Mouse (Mus musculus) Muller cell, postnatal 12 days (primary cell): ENCODE measurements around the gene Wnt5b.

Experiments
- DNase-seq: peaks from one replicate; pipeline ENCODE4 v3.0.0-alpha.2; 2015; ENCODE audit errors: inconsistent ontology term

Wnt5b gene

DNA sequence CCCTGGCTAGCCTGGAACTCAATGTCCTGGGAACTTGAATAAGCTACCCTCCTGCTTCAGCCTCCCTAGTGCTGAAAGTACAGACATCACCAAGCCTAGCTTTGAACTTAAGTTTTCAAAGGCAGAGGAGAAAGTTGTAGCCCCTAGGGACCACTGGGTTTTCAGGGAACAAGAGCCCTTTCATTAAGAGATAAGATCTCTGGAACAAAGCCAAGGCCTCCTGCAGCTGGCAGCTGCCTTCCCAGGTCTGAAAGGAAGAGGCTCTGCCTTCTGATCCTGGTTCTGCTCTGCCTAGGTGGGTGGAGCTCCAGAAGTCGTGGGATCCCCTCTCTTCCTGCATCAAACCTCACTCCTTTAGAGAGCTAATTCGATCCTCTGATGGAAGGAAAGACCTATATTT, 58.7 kb downstream of the Wnt5b start:
- DNase-seq: no peak

DNA sequence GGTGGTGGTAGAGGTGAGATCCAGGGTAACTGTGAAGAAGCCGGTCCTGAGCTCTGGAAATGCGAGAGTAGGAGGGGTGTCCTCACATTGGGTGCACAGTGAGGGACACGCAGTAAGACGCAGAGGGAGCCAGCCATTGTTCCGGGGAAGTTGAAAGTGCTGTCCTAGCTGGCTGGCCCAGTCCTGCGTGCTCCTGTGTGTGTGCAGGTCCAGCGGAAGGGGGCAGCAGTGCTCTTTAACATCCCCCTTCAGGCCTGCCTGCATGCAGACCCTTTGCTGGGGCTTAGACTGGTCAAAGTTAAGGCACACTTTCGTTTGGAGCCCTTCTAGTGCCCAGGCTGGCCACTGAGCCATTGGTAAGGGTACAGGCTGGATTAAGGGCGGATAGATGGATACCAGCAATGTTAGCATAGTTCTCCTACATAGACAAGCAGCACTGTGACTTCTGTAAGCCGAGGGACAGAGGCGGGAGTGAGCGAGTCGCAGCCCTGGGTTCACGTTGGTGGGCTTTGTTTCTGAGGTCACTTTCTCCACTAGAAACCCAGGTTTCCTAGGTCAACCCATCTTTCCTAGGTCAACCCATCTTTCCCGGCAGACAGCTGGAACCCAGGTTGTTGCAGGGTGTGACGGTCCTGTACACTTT, 61.1 kb downstream of the Wnt5b start:
- peak; percentile 82 for DNase-seq

DNA sequence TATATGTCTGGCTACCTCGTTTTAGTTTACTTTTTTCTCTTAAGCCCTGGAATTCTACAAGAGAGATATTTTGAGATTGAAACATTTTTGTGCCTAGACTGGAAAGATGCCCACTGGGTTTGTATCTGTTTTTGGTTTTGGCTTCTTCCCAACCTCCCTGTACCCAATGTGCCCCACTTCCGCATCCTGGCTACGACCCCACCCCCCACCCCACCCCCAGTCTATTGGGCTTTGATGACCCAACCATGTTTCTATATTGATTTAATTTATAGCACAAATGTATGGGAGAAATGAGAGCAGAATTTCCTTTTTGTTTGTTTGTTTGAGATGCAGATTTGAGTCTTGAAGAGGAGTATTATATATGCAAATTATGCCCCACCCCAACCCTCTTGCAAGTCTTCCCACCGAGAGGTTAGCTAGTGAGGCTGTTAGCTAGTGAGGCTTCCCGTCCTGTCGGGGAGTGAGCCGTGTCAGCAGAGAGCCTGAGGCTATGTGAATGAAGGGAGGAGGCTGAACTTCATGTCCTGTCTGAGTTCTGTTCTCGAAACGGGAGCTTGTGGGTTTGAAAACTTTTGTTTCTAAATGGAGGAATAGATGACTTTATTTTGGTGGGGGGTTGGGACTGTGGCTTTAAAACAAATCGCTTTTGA, 62.3 kb downstream of the Wnt5b start:
- peak; percentile 45 for DNase-seq

DNA sequence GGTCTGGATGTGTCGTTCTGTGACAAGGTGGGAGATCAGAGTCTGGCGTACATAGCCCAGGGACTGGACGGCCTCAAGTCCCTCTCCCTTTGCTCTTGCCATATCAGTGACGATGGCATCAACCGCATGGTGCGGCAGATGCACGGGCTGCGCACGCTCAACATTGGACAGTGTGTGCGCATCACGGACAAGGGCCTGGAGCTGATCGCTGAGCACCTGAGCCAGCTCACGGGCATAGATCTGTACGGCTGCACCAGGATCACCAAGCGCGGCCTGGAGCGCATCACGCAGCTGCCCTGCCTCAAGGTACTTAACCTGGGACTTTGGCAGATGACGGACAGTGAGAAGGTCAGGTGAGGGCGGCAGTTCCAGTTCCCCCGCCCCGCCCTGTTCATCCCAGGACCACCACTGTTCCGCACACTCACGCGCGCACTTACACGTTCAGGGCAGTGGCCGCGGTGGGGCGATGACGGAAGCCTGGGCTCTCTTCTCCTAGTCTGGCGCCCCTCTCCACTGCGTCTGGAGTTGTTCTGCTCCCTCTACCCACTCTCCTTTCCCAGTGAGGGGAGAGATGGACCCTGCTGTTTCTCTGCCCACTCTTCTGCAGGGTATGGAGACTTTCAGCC, 63.3 kb downstream of the Wnt5b start:
- DNase-seq: peak; percentile 66

DNA sequence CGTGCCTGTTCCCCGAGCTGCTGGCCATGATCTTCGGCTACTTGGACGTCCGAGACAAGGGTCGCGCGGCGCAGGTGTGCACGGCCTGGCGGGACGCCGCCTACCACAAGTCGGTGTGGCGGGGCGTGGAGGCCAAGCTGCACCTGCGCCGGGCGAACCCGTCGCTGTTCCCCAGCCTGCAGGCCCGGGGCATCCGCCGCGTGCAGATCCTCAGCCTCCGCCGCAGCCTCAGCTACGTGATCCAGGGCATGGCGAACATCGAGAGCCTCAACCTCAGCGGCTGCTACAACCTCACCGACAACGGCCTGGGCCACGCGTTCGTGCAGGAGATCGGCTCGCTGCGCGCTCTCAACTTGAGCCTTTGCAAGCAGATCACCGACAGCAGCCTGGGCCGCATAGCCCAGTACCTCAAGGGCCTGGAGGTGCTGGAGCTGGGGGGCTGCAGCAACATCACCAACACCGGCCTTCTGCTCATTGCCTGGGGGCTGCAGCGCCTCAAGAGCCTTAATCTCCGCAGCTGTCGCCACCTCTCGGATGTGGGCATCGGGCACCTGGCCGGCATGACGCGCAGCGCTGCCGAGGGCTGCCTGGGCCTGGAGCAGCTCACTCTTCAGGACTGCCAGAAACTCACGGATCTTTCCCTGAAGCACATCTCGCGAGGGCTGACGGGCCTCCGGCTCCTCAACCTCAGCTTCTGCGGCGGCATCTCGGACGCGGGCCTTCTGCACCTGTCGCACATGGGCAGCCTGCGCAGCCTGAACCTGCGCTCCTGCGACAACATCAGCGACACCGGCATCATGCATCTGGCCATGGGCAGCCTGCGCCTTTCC, 64.1 kb downstream of the Wnt5b start:
- peak; percentile 73 for DNase-seq

DNA sequence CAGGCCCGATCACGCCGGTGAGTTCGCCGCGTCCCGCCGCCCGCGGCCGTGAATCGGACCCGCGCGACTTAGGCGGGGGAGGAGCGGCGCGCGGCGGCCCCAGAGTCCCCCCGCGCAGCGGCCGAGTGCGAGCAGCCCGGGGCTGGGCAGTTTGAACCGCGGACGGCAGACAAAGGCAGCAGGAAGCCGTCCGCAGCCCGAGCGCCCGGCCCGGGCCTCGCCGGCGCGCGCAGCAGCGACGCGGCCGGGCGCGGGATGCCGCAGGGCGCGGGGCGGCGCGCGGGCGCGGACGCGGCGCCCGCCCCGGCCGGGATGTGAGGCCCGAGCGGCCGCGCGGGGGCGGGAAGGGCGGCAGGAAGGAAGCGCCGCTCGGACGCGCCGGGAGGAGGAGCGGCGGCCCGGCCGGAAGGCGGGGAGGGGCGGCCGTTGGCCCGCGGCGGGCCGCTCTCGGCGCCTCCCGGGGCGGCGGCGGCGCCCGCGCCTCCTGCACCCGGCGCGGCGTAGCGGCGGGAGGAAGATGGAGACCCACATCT, 64.7 kb downstream of the Wnt5b start, which contains the start of gene Fbxl14:
Fbxl14 (plus strand) TSS at position 326 of the 533 bp plus-strand sequence.
- DNase-seq: peak; percentile 73

DNA sequence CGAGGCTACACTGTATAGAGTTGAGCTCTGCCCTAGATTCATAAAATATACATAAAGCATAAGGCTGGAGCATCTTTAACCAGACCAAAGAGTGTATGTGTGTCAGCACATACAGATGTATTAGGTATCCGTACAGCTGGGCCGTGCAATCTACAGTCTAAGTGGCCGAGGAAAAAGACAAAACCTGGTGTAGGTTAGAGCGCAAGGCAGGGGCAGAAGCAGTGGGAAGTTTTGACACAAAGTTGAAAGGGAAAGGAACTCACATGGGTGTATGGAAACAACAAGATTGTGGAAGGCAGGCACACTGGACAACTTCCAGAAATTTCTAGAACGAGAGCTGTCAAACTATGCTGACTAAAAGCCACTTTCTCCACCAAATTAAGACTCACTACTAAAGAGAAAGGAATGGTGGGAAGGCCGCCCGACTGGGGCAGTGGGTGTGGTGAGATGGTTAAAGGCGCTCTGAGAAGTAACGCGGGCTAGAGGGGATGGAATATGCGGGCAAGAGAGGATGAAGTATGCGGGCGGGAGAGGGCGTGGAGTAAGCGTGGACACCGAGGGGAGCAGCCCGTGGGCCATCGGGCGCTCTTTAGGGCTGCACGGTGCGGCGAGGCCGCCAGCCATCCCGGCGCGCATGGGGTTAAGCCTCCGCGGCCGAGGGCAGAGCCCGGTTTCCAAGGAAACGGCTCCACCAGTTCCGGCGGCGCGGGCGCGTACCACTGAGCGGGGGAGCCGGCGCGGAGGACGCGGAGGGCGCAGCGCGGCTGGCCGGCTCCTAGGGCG, 65.4 kb downstream of the Wnt5b start:
- DNase-seq: peak; percentile 92

DNA sequence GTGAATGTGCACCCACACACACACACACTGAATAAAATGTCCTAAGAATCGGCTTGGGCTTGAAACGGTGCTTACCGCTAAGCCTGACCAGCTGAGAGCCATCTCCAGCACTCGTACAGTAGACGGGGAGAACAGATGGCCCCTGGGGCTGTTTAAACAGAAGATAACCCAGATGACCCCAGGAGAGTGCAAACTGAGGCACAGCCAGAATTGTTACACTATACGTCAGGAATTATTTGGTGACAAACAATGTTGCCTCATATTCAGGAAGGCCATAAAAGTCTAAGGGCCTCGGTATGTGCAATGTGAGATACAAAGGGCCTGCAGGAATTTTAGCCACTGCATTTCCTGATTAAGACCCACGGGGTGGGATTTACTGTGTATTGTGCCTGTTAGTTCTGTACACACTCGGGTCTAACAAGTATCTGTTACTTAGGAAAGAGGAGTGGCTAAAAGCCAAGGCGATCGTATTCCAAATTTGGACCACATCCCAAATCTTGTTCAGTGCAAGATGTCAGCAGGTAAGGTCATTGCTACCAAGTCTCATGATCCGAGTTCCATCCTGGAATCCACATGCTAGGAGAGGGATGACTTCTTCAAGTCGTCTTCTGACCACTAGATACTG, 66.3 kb downstream of the Wnt5b start:
- DNase-seq: peak; percentile 31

DNA sequence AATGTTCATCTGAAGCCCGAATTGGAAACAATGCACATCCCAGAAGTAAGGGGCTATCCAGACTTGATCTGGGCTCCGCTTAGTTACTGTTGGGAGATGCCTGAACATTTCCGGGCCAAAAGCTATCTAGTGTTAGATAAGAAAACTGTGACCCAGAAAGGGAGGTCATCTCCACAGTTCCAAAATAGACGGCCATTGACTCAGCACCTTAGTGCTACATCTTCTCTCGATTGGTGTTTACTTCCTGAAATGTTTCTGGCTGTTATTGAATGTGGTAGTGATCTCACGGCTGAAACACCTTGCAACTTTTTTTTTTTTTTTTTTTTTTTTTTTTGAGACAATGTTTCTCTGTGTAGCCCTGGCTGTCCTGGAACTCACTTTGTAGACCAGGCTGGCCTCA, 68.2 kb downstream of the Wnt5b start:
- no peak for DNase-seq

DNA sequence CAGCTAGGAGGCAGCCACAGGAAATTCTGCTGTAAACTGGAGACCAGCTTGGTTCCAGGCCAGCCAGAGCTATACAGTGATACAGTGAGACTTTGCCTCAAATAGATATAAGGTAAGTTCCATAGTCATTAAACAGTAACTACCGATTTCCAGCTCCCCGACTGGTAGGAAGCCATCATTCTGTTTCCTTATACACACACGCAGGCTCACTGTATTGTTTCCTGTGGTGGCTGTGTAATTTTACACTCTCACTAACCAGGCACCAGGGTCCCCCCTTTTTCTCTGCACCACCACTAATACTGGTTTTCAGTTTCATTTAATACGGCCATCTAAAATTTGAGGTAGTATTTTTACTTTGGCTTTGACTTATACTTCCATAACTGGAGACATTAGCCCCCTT, 70.2 kb downstream of the Wnt5b start:
- no peak for DNase-seq

DNA sequence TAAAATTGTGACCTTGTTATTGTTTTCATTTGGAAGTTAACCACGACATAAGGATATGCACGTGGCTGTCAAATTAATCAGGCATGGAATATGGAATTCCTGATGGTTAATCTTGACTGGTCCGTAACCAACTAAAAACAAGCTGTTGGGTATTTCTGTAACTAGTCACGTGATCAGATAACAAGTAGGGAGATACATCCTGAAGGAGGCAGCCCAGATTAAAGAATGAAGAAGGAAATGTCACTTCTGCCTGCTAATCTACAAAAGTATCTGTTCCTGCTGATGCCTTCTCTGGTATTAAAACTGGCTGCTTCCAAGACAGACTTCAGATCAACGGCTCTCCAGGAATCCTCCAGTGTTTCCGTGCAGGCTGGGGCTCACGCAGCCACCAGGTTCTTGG, 70.7 kb downstream of the Wnt5b start:
- no peak for DNase-seq

DNA sequence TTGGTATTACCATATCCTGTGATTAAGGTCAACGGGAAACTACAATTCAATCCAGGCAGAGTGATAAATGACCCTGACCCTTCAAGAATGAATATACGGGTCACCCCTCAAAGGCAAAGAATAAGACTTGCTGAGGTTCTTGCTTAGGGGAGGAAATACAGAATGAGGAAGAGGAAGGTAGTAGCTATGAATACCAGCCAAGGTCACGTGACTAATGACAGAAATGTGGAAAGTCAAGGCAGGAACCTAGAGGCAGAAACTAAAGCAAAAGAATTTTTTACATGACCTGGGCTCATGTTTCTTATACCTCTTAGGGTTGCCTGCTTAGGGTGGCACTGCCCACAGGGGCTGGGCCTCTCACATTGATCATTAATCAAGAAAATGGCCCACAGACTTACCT, 71.4 kb downstream of the Wnt5b start:
- no peak for DNase-seq

DNA sequence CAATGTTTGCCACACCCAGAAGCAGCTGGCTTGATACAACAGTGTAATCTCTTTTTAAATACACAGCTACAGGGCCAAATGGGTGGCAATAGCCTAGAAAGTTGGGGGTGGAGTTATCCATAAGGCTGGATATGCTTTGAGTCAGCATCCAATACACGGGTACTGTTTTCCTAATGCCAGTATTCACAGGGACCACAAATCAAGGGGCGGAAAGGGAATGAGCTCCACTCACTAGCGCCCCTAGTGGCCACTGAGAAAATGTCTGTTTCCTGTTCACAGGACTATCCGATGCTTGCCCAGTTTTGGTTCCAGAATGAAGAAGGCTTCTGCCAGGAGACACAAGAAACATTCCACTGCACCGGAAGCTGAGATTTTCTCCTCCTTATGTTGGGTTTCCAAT, 72.0 kb downstream of the Wnt5b start:
- DNase-seq: no peak

DNA sequence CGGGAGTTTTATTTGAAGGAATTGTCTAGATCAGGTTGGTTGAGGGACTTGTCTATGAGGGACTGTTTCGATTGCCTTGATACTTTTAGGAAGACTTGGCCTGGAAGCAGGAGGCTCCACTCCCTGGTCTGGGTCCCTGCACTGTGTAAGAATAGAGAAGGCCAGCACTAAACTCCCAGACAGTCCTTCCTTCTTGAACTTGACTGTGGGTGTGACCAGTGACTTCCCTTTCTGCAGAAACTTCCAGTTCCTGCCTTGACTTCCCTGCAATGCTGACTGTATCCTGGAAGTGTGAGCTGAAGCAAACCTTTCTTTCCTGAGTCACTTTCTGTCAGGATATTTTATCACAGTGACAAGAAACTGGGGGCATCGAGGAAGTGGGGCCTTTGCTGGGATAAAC, 73.4 kb downstream of the Wnt5b start:
- DNase-seq: no peak

DNA sequence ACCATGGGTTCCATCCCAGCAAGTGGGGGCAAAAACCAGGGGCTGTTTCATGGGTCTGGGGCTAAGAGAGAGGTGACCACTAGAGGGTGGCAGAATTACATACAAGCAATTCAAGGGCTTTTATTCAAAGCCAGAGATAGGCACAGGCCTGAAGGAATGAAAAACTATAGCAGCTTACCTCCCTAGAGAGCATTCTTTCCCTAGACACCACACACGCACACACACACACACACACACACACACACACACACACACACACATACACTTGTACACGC, 76.4 kb downstream of the Wnt5b start:
- DNase-seq: no peak

DNA sequence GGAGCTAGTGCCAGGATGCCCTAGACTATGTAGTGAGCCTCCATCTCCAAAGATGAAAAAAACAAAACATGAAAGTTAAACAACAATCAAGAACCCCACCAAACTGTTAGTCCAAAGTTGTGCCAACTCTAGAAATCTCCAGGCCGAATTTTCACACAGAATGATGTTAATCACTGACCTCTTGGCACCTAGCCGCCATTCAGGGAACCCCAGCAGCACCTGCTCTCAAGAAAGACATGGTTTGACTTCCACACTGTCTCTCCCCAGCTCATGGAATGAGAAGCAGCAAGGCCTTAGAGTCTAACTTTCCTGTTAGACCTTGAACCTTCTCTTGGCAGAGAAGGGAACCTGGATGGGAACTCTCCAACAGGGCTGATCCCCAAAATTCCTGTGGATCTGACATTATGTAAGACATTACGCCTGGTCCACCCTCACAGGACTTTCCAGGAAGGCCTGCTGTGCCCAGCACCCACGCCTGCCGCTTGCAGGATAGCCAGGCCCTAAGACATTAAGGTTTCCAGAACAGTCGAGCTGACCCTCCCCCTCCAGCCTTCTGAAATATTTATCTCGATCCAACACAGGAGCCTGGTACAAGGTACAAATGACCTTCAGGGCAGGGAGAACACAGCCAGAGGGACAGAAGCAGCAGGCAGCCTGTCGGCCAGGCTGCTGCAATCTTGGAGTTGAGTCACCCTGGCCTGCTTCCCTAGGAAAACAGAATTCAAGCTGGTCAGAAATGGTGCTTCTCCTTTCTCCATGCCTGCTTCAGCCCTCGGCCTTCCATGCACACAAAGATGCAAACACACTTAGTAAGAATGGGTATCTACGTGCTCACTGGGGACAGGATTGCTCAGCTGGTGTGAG, 77.0 kb downstream of the Wnt5b start:
- peak; percentile 73 for DNase-seq

DNA sequence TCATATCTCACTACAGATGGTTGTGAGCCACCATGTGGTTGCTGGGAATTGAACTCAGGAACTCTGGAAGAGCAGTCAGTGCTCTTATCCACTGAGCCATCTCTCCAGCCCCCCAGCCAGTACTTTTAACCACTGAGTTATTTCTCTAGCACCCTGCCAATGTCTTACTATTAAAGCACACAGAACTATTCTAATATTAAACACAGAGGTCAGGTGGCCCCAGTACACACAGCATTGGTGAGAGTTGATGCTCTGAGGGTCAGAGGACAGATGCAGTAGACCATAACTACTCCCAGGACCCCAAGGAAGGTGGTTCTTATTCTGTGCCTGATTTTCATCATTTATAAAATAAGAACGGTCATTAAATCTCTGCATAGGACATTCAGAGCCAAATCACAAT, 78.0 kb downstream of the Wnt5b start:
- DNase-seq: no peak

DNA sequence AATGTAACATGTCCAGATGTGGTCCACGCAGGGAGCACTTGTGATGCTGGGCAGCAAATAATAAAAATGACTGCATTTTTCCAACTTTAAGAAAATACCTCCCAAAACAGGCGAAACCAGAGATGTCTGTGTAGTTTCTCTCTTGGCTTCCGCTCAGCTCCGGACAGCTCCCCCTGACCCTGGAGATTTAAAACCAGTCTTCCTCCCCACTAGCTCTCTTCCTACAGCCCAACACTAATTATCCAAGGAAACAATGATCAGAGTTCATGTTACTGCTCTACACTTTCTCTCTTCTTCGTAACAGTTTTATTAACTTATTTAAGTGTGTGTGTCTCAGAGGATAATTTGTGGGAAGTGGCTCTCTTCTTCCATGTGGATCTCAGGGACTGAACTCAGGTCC, 83.8 kb downstream of the Wnt5b start:
- no peak for DNase-seq

DNA sequence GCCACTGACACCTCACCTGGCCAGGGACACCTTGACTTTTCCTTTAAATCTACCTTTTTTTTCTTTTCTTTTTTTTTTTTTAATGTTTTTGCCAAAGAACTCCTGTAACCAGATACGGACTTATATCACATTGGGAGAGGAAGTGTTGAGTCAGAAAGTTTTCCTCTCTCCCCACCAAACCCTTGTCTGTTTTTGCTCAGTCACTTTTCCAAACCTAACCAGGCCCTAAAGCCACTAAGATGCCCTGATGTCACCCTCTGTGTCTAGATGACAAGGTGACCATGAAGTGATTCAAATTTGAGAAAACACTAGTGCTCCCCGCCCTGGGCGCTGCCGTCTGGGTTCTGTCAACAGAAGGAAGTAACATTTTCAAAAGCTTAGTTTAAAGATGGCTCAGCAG, 85.1 kb downstream of the Wnt5b start:
- no peak for DNase-seq

DNA sequence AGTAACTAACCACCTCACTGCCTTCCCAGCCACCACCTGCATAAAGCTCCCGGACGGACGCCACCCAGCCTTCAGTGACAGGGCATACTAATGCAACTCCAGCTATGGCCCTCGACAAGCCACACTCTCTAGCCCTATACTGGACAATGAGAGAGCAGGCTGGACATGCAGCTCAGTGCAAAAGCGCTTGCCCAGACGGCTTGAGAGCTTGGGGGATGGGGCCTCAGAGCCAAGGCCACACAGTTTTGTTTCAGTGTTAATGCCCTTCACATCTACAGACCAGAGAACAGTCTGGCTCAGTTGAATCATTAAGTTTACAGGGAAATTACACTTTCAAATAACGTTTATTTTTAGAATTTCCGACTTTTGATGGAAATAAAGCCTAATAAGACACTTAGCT, 86.0 kb downstream of the Wnt5b start:
- DNase-seq: no peak
